Mouse (Mus musculus) monocyte, adult 2 months (primary cell): ENCODE data around the gene Usp11.
"Not testable (repeated sequence)": the region's sequence is repeated elsewhere in the genome, so short reads cannot be mapped to it uniquely, and the experiment has no call there.

Experiments
- DNase-seq, 2 experiments: peaks; one replicate each; pipeline ENCODE4 v3.0.0; 2022; ENCODE audit warnings: low spot score in 2 of 2, low read depth in 1 of 2

Gene Usp11

GRCm38 (mm10) chrX:20703741-20704290 lies at the start of gene Usp11:
Usp11 (plus strand) TSS chrX:20703906.
- no peak for DNase-seq

DNA sequence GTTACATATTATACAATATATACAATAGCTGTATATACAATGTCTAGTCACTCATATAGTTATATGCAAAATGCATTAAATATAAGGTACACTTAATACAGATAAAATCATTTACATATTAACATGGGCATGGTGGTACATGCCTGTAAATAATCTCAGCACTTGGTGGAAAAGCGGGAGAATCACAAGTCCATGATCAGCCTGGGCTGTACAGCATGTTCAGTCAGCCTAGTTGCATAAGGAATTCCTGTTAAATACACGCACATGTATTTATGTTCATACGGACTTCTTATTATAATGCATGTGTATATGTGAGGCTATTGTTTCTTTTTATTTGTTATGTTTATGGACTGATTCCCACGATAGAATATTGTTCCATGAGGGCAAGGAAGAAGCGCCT lies 46.1 kb upstream of the Usp11 start:
- no peak for DNase-seq

GRCm38 (mm10) chrX:20658026-20658652 lies 45.6 kb upstream of the Usp11 start, which contains the start of gene Uba1:
Uba1 (plus strand) TSS chrX:20658326.
- peak; percentile 10 to 41 for DNase-seq

DNA sequence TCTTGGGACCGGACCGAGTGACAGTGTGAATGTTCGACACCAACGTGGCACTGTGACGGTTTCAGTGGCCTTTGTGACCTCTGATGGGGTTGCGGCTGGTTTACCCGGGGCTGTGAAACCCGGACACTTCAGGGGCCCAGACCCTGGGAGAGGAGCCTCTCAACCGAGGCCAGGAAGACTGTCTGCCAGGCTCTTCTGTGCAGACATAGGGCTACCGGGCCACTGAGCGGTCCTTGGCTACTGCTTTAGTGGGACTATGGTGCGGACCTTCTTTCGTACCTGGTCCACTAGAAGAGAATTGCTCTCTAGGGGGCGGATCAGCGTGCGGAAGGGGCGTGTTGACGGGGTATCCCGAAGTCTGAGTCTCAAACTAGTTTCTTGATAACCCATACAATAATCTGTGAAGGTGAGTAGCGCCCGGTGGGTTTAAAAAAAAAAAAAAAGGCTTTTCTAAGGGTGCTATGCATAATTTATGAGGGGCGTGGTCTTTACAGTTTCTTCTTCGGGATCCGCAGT lies 44.8 kb upstream of the Usp11 start:
- DNase-seq, result no peak

- DNase-seq, result no peak
Measured at GRCm38 (mm10) chrX:20662317-20662715, 41.4 kb upstream of the Usp11 start.

DNA sequence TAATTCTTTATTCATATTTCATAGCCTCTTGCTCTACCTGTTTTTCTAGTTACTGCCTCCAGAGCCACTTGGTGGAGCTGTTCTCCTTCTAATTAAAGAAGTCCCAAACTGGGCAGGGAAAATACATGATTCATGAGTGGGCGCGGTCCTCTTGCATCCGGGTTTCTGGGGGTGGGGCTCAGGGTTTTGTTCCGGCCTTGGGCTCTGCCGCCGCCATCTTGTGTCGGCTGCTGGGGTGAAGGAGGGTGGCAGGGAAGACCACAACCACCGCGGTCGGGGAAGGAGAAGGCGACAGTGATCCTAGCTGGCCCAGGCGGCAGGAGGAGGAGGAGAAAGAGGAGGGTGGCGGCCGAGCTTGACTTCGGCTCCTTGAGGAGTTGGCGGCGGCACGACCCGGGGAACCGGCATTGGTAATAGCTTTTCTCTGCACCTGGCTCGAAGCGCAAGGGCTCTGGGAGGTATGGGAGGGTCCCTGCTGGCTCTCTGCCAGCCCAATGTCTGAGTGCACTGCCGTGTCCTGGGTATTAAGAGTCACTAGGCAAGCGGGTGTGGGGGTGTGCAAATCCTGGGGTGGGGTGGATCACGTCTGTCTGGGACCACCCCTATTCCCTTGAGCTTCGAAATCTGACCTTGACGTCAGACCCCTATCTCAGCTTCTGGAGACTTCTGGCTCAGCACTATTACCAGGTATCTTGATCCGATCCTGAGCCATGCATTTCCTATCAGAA lies 40.8 kb upstream of the Usp11 start:
- DNase-seq, result peak; percentile 52 to 77

GRCm38 (mm10) chrX:20663444-20663790 lies 40.3 kb upstream of the Usp11 start:
- DNase-seq, result no peak

DNA sequence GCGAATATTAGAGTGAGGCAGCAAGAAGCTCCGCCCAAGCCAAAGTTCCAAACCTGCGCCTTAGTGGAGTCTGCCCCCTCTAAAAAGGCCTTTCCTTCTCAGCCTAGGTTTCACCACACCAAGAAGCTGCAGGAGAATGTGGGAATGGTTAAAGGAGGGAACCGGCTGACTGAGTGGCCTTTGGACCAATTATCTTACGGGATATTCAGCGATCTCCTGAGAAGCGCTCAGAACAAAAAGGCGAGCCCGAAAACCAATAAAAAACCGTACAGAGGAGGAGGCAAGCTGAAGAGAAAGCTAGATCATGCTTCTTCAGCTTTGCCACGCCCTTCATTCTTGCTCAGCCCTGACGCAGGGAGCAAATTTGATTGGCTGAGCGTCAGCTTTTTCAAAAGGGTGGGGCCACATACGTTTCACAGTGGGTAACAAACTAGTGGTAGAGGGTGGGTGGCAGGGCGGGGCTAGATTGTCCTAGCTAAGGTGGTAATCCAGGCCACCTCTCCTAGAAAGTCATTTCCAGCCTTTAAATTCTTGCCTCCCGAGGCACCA lies 16.1 kb upstream of the Usp11 start, which contains the start of gene Cdk16:
Gene Cdk16, plus strand, starts transcription at position 436 of the 549 bp plus-strand sequence.
- peak; percentile 56 to 70 for DNase-seq

DNA sequence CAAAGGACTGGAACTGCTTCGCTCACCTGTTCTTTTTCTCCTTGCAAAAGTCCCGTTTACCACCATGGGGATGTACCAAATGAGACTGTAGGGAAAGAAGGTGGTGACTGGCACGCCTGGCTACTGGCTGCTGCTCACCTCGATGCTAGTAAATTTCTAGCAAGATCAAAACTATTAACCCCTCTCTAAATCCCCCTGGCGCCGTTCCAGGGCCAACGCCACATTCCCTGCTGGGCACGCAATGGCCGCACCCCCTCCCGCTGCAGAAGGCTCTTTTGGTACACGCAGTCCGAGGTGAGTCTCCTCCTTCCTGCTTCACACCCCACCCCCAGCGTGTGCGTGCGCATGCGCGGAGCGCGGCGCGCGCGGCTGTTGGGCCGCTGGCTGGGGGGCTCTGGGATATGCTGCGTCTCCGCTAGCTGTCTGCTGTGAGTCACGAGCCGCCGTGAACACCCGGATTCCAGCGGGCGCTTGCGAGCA lies 15.6 kb upstream of the Usp11 start:
- peak; percentile 41 to 68 for DNase-seq

GRCm38 (mm10) chrX:20688615-20689014 lies 15.1 kb upstream of the Usp11 start:
- peak; percentile 4 to 14 for DNase-seq

- DNase-seq, result no peak
Measured at GRCm38 (mm10) chrX:20691566-20691965, 12.1 kb upstream of the Usp11 start.

GRCm38 (mm10) chrX:20692616-20693015 lies 11.1 kb upstream of the Usp11 start:
- DNase-seq, result no peak

- no peak for DNase-seq
Measured at GRCm38 (mm10) chrX:20695842-20696241, 7.9 kb upstream of the Usp11 start.

DNA sequence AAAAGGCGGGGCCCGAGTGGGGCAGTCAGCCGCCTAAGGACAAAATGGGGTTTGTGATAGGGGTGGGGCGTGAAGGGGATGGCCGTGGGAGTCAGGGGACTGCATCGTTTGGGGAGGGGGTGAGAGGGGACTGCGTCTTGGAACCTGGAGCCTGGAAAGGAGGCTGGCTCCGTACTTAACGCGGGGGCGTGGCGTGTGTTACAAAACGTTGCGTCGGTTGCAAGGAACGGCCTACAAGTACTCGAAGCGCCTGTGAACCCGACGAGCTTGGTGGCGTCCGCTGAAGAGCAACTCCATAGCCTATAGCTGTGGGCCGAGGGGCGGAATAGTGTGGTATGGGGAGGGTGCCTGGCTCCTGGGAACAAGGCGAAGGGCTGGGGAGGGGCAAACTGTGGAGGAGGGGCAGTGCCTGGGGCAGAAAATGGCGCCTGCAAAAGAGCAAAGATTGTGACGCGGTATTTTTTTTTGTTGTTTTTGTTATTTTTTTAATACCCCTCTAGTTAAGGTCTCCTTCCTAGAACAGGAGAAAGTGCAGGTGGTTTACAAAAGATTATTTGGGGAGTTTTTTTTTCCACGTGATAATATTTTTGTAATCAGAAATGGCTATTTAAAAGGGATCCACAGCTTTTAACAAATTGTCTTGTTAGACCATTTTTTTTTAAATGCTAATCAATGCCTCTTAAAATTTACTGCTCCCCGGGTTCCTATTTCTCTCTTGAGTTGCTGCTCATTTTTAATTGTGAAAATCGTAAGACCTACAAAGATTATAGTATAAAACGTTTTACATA lies 783 bp downstream of the Usp11 start:
- peak; percentile 40 to 65 for DNase-seq

GRCm38 (mm10) chrX:20705083-20705402 lies 1.3 kb downstream of the Usp11 start:
- DNase-seq, result no peak

DNA sequence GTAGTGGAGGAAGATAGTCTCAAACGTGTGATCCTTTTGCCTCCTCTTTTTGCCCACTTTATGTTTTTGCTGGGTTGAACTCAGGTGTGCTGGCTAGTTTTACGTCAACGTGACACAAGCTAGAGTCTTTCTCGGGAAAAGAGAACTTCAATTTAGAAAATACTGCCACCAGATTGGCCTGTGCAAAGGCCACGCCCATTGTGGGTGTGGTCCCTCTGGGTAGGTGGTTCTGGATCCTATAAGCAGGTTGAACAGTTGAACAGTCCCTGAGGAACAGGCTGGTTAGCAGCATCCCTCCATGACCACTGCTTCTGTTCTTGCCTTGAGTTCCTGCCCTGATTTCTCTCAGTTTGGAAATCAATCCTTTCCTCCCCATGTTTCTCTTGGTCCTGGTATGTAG lies 25.0 kb downstream of the Usp11 start:
- no peak for DNase-seq

DNA sequence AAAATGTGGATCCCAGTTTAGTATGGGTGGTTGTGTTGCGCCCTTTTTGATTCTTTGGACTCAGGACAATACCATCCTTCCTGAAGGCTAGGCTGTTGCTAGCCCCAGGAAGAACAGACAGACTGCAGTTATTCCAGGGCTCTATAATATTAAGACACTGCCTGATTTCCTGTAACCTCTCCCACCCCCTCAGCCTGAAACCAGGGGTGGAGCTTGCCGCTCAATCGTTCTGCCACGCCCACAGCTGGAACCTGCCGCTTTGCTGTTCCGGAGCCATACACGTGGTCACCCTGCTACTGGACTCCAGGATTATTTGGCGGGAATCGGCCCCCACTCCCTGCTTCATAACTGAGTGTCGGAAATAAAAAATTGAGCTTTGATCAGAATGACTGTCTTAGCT lies 26.3 kb downstream of the Usp11 start:
- not testable (repeated sequence) for DNase-seq

GRCm38 (mm10) chrX:20736479-20736878 lies 32.8 kb downstream of the Usp11 start:
- DNase-seq, result no peak

GRCm38 (mm10) chrX:20748829-20749228 lies 45.1 kb downstream of the Usp11 start:
- no peak for DNase-seq

GRCm38 (mm10) chrX:20761201-20761600 lies 57.5 kb downstream of the Usp11 start:
- DNase-seq, result no peak
